Mouse (Mus musculus) myocyte (in vitro differentiated cells): ENCODE data around the gene Als2cr12.
"Not testable (repeated sequence)": the region's sequence is repeated elsewhere in the genome, so short reads cannot be mapped to it uniquely, and the experiment has no call there.

Experiments
- MYOD1 ChIP-seq, 3 experiments: IDR thresholded peaks; one replicate each; pipeline ENCODE4 v1.6.1; 2011; ENCODE audit warnings: control low read depth in 2 of 3, low read depth in 2 of 3, mild to moderate bottlenecking in 2 of 3, moderate library complexity in 1 of 3; ENCODE audit not compliant: insufficient read length in 2 of 3, control insufficient read depth in 1 of 3
- TCF12 ChIP-seq: IDR thresholded peaks from one replicate; pipeline ENCODE4 v1.6.1; 2011; ENCODE audit warnings: mild to moderate bottlenecking, control low read depth; ENCODE audit not compliant: poor library complexity, insufficient read depth, severe bottlenecking

DNA sequence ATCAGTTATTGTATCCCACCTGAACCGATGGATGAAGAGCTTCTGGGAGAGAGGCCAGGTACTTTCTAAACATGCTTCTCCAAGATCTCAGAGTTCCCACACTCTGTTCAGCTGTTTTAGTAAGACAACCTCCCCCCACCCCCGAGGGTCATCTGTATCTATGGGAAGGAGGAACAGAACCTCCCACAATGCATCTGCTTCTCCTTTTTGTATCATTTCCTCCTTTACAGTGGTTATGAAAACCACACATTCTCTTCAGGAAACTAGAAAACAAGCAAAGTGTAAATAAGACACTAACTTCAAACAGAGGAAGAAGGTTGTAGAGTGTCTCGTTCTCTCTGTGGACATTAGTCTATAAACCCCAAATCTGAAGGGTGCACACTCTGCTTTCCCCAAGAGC is 26.2 kb downstream of the Als2cr12 start:
- not testable (repeated sequence) for TF ChIP-seq TCF12; MYOD1 (IDR thresholded peaks at IDR 0.05; ENCODE audit: control insufficient read depth in 1 of 3, insufficient read length in 2 of 3, low read depth in 2 of 3)
